Mouse (Mus musculus) brown adipose tissue, adult 24 weeks (tissue): ENCODE measurements at regions not wholly inside any gene's neighbourhood (a gene's known extent, or its start where the extent isn't known, plus 50 kb on each side); places are given as distances from the start of the nearest gene placed in this dataset.
"Not testable (repeated sequence)": the region's sequence is repeated elsewhere in the genome, so short reads cannot be mapped to it uniquely, and the experiment has no call there.

Experiments used
- H3K27ac ChIP-seq: fragments of 200-500 bp; replicated peaks from 2 replicates; pipeline ENCODE4 v1.5.1; 2012; ENCODE audit warnings: low read depth, mild to moderate bottlenecking, low read length
- H3K4me1 ChIP-seq: fragments of 200-500 bp; 2 replicates; pipeline ENCODE4 v1.6.1; 2012; ENCODE audit warnings: low read length, mixed read lengths; ENCODE audit not compliant: control insufficient read depth, insufficient read depth, insufficient read length
- H3K4me3 ChIP-seq: fragments of 200-500 bp; 2 replicates; pipeline ENCODE4 v1.5.1; 2012; ENCODE audit warnings: low read depth, mild to moderate bottlenecking, low read length, moderate library complexity; ENCODE audit not compliant: insufficient read depth

- Histone ChIP-seq H3K4me3 (no peak overlapping the region), H3K4me1 (no peaks in the 10 kb centered on the region), H3K27ac (no peak overlapping the region)
Measured at GRCm38 (mm10) chr14:53562606-53563005, 691.3 kb downstream of the Dad1 start.

GRCm38 (mm10) chr14:53560146-53560545 is 693.8 kb downstream of the Dad1 start:
- not testable (repeated sequence) for H3K4me3 ChIP-seq, H3K4me1 ChIP-seq

GRCm38 (mm10) chr14:53559386-53559920 is 694.5 kb downstream of the Dad1 start:
- not testable (repeated sequence) for H3K27ac ChIP-seq, H3K4me1 ChIP-seq, H3K4me3 ChIP-seq

More at GRCm38 (mm10) chr14:53560146-53560545, 693.8 kb downstream of the Dad1 start:
- not testable (repeated sequence) for H3K27ac ChIP-seq

DNA sequence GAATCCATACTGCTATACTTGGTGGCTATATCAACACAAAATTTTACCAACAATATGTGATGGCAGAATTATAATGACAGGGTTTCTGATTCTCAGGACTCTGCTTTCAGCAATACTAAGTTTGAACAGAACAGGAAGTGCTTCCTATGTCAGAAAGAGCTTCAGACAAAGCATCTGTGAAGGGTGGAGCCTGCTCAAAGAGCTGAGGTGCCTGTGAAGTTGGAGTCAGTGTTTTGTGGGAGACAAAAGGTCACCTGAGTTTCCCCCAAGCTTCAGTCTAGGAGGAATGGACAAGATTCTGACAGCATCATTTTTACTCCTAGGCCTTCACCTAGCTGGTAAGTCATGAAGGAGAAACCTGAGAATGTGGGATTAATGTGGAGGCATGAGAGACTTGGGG is 700.1 kb downstream of the Dad1 start:
- H3K27ac ChIP-seq: no peak overlapping the region
- H3K4me3 ChIP-seq: no peak overlapping the region

DNA sequence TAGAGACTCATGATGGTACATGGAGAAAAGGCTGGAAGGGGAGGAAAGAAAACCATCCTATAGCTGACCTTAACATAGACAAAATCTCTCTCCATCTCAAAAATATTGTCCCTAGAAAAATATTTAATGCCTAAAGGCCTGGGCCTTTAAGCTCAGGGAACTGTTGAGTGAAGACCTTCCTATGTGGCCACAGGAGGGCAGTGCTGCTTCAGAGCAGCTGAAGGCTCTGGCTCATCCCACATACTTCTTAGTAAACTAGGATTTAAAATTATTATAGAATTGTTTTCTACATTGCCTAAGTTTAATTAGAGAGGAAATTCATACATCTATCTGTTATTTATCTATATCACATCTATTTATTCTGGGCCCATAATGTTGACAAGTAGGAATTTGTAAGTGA is 706.5 kb downstream of the Dad1 start:
- not testable (repeated sequence) for H3K4me1 ChIP-seq, H3K27ac ChIP-seq, H3K4me3 ChIP-seq

More for the DNA sequence above, 700.1 kb downstream of the Dad1 start:
- H3K4me1 ChIP-seq: no peaks in the 10 kb centered on the region

DNA sequence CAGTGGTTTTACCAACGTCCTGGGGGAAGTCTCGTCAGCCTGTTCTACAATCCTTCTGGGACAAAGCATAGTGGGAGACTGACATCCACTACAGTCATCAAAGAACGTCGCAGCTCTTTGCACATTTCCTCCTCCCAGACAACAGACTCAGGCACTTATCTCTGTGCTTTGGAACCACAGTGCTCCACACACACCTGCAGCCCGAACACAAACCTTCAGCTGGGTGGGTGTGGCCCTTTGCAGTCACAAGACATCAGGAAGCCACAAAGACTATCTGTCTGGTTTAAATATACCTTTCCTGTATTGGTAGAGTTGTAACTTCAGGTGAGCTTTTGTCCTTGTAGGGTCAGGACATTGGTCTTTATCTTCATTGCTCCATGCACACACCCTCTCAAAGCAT is 708.6 kb downstream of the Dad1 start:
- no peaks in the 10 kb centered on the region for H3K4me1 ChIP-seq

DNA sequence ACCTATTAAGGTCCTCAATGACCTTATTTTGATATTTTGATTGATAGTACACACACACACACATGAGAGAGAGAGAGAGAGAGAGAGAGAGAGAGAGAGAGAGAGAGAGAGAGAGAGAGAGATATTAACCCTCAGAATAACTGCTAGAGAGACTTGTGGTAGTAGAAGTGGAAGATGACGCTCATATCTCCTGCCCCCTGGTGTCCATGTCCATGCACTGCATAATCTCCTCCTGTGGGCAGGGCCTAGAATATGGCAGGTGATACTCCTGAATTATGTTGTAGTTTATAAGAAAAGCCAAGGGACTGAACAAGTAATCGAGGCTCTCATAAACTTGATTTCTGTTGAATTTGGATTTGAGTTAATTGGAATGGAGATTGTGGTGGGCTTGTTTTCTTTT is 712.3 kb downstream of the Dad1 start:
- not testable (repeated sequence) for H3K27ac ChIP-seq, H3K4me3 ChIP-seq, H3K4me1 ChIP-seq

More for the DNA sequence above, 708.6 kb downstream of the Dad1 start:
- no peak overlapping the region for H3K4me3 ChIP-seq
- no peak overlapping the region for H3K27ac ChIP-seq

DNA sequence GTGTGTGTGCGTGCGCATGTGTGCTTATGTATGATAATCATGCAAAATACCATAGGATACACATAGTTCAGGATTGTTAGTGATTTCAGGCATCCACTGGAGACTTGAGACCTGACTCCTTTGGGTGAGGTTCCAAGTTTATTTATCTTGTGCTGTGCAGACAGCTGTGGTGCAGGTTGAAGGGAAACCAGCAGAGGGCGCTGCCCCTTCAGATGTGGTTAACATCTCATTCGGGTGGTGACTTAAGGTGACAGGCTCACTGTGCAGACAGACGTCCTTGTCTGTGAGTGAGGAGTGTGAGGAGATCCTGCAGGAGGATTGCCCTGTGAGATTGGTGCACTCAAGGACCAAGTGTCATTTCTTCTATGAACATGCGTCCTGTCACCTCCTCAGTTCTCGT is 716.0 kb downstream of the Dad1 start:
- not testable (repeated sequence) for H3K4me3 ChIP-seq, H3K27ac ChIP-seq

GRCm38 (mm10) chr14:53523430-53523829 is 730.5 kb downstream of the Dad1 start:
- not testable (repeated sequence) for H3K4me3 ChIP-seq, H3K27ac ChIP-seq, H3K4me1 ChIP-seq

More for the DNA sequence above, 716.0 kb downstream of the Dad1 start:
- H3K4me1 ChIP-seq: not testable (repeated sequence)

- not testable (repeated sequence) for H3K4me1 ChIP-seq, H3K4me3 ChIP-seq, H3K27ac ChIP-seq
Measured at GRCm38 (mm10) chr14:53518954-53519353, 735.0 kb downstream of the Dad1 start.

- not testable (repeated sequence) for H3K27ac ChIP-seq, H3K4me1 ChIP-seq, H3K4me3 ChIP-seq
Measured at GRCm38 (mm10) chr14:53516623-53517238, 737.2 kb downstream of the Dad1 start.

DNA sequence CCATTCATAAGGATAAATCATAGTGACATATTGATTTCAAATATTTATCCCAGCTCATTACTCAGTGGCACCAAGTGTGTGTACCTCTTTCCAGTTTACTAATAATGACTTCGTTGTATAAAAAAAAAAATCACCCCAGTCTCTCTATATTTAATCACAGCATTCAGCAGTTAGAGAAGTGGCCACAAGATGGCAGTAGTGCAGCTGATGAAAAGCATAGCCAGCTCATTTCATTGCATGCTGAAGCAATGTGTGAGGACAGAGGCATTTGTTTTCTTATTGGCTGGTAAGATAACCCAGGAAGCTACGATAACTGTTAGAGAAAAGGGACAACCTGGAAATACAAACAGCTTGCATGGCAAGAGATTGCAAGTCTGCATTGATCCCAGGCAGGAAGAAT is 748.5 kb downstream of the Dad1 start:
- not testable (repeated sequence) for H3K4me1 ChIP-seq

GRCm38 (mm10) chr14:53488383-53488782 is 765.5 kb downstream of the Dad1 start:
- H3K27ac ChIP-seq, H3K4me3 ChIP-seq, H3K4me1 ChIP-seq: not testable (repeated sequence)

More for the DNA sequence above, 748.5 kb downstream of the Dad1 start:
- not testable (repeated sequence) for H3K27ac ChIP-seq, H3K4me3 ChIP-seq

DNA sequence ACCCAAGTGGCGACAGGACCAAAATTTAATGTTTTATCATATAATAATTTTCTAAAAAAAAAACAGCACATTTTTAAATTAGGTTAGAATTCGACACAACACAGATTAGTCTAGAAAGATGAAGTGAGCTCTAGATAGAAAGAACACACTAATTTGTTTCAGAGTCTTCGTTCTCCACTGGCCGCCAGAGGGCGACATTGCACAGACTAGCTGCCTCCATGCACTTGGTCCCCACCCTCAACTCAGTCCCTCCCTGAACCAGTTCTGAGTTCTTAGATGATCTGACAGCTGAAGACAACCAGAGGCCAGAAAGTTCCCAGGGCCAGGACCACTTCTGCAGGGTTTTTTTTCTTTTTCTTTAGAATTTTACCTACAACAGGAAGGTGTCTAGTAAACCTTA is 766.3 kb downstream of the Dad1 start:
- H3K4me3 ChIP-seq, H3K27ac ChIP-seq, H3K4me1 ChIP-seq: not testable (repeated sequence)

DNA sequence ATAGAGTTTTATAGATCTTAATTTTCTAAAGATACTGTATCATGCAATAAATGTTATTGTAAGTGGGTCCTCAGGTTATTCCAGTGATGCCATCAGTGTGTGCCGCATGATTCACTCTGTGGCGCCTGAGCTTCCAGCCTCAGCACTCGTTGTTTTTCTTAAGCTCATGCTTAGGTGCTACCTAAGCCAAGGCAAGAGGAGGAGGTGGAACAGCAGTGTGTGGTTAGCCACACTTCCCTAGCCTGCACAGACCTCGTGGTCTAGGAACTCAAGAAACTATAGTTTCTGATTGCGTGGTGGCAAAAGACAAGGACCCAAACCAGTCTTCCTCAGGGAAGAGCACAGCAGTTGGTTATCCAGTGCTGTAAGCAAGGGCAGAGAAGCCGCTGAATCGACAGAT is 779.7 kb downstream of the Dad1 start:
- not testable (repeated sequence) for H3K4me1 ChIP-seq, H3K27ac ChIP-seq, H3K4me3 ChIP-seq

GRCm38 (mm10) chr14:53460790-53461189 is 793.1 kb downstream of the Dad1 start:
- H3K27ac ChIP-seq, H3K4me1 ChIP-seq, H3K4me3 ChIP-seq: not testable (repeated sequence)
